Mouse (Mus musculus) ES-Bruce4 (cell line): ENCODE measurements around the gene Ppm1b. TPM values are rescaled to one million over a fixed set of nuclear protein-coding genes. Genes with fewer than 3 reads are reported as not detected.
"Not testable (repeated sequence)": the region's sequence is repeated elsewhere in the genome, so short reads cannot be mapped to it uniquely, and the experiment has no call there.

Source experiments
- H3K27ac ChIP-seq: 2 replicates; pipeline ENCODE4 v1.5.1; 2012; ENCODE audit warnings: low read length, inconsistent platforms; ENCODE audit not compliant: insufficient read depth
- H3K27me3 ChIP-seq: 2 replicates; pipeline ENCODE4 v1.6.1; 2012; ENCODE audit warnings: mild to moderate bottlenecking, low read length, inconsistent platforms; ENCODE audit not compliant: control insufficient read depth, poor library complexity, insufficient read depth, severe bottlenecking
- H3K36me3 ChIP-seq: 2 replicates; pipeline ENCODE4 v1.6.1; 2012; ENCODE audit warnings: inconsistent platforms, mild to moderate bottlenecking, low read length, moderate library complexity; ENCODE audit not compliant: control insufficient read depth, poor library complexity, insufficient read depth, severe bottlenecking
- H3K4me1 ChIP-seq: one replicate; pipeline ENCODE4 v1.8.1; 2011; ENCODE audit warnings: low read length; ENCODE audit not compliant: control insufficient read depth, insufficient read depth
- H3K4me3 ChIP-seq: 2 replicates; pipeline ENCODE4 v1.5.1; 2011; ENCODE audit warnings: low read depth, mild to moderate bottlenecking, low read length
- H3K9ac ChIP-seq: 2 replicates; pipeline ENCODE4 v1.6.1; 2012; ENCODE audit warnings: low read depth, mild to moderate bottlenecking, inconsistent platforms; ENCODE audit not compliant: poor library complexity, severe bottlenecking
- H3K9me3 ChIP-seq: replicated peaks from 2 replicates; pipeline ENCODE4 v1.6.1; 2012; ENCODE audit warnings: mild to moderate bottlenecking, low read length, inconsistent platforms; ENCODE audit not compliant: control insufficient read depth, poor library complexity, insufficient read depth, severe bottlenecking
- CTCF ChIP-seq: IDR thresholded peaks from one replicate; pipeline ENCODE4 v1.8.1; 2011; ENCODE audit warnings: low read depth, low read length
- EP300 ChIP-seq: IDR thresholded peaks from 2 replicates; pipeline ENCODE4 v1.6.1; 2011; ENCODE audit warnings: low read depth, low read length; ENCODE audit not compliant: insufficient read depth
- POLR2A ChIP-seq: IDR thresholded peaks from one replicate; pipeline ENCODE4 v1.8.1; 2011; ENCODE audit warnings: low read length; ENCODE audit not compliant: insufficient read depth
- polyA plus RNA-seq: library from polyadenylated mRNA; stranded (reverse); fragments of >200 nt; gene quantifications from 2 replicates; pipeline ENCODE4 v1.2.4, GENCODE M21; 2011; ENCODE audit warnings: low read depth; ENCODE audit not compliant: missing spikeins, insufficient read depth, insufficient read length

The Ppm1b gene
- polyA plus RNA-seq, 1 experiment: 150 TPM

- TF ChIP-seq CTCF (no peak), POLR2A (no peak), EP300 (no peak)
- no peaks in the 10 kb centered on the region for H3K27me3 ChIP-seq
- no peak overlapping the region for H3K9ac ChIP-seq
- no peaks in the 10 kb centered on the region for H3K36me3 ChIP-seq
- no peak overlapping the region for H3K4me3 ChIP-seq
- peaks cover 14% of the 10 kb centered on the region for H3K9me3 ChIP-seq
- no peak overlapping the region for H3K27ac ChIP-seq
- no peaks in the 10 kb centered on the region for H3K4me1 ChIP-seq
Measured at GRCm38 (mm10) chr17:84933968-84934367, 22.6 kb upstream of the Ppm1b start.

GRCm38 (mm10) chr17:84935620-84936019 lies 20.9 kb upstream of the Ppm1b start:
- H3K4me3 ChIP-seq, H3K36me3 ChIP-seq, H3K27me3 ChIP-seq, H3K4me1 ChIP-seq, H3K9ac ChIP-seq, H3K27ac ChIP-seq: not testable (repeated sequence)
- peaks cover 14% of the 10 kb centered on the region for H3K9me3 ChIP-seq

GRCm38 (mm10) chr17:84936301-84936700 lies 20.2 kb upstream of the Ppm1b start:
- Histone ChIP-seq H3K9me3 (peaks cover 9% of the 10 kb centered on the region), H3K4me1 (no peaks in the 10 kb centered on the region), H3K36me3 (no peaks in the 10 kb centered on the region), H3K27me3 (no peaks in the 10 kb centered on the region), H3K4me3 (no peak overlapping the region), H3K27ac (no peak overlapping the region), H3K9ac (no peak overlapping the region)
- no peak for TF ChIP-seq EP300
- TF ChIP-seq CTCF: no peak
- no peak for TF ChIP-seq POLR2A

GRCm38 (mm10) chr17:84936809-84937208 lies 19.7 kb upstream of the Ppm1b start:
- H3K9ac ChIP-seq: no peak overlapping the region
- H3K27ac ChIP-seq: no peak overlapping the region
- H3K4me3 ChIP-seq: no peak overlapping the region
- H3K36me3 ChIP-seq: no peaks in the 10 kb centered on the region
- peaks cover 5% of the 10 kb centered on the region for H3K9me3 ChIP-seq
- no peaks in the 10 kb centered on the region for H3K27me3 ChIP-seq
- H3K4me1 ChIP-seq: no peaks in the 10 kb centered on the region
- TF ChIP-seq POLR2A (no peak), CTCF (no peak), EP300 (no peak)

GRCm38 (mm10) chr17:84937220-84937619 lies 19.3 kb upstream of the Ppm1b start:
- Histone ChIP-seq H3K36me3 (no peaks in the 10 kb centered on the region), H3K27ac (no peak overlapping the region), H3K27me3 (no peaks in the 10 kb centered on the region), H3K4me3 (no peak overlapping the region), H3K4me1 (no peaks in the 10 kb centered on the region), H3K9me3 (peaks cover 1% of the 10 kb centered on the region), H3K9ac (no peak overlapping the region)
- no peak for TF ChIP-seq POLR2A
- no peak for TF ChIP-seq CTCF
- TF ChIP-seq EP300: no peak

- no peaks in the 10 kb centered on the region for H3K4me1 ChIP-seq
- H3K9me3 ChIP-seq: no peaks in the 10 kb centered on the region
- no peak overlapping the region for H3K4me3 ChIP-seq
- H3K36me3 ChIP-seq: no peaks in the 10 kb centered on the region
- no peak overlapping the region for H3K27ac ChIP-seq
- no peaks in the 10 kb centered on the region for H3K27me3 ChIP-seq
- no peak overlapping the region for H3K9ac ChIP-seq
- TF ChIP-seq EP300 (no peak), CTCF (peak; percentile 26)
Measured at GRCm38 (mm10) chr17:84938215-84938614, 18.3 kb upstream of the Ppm1b start.
